Mouse (Mus musculus): ENCODE results near the gene Desi2.

DNA sequence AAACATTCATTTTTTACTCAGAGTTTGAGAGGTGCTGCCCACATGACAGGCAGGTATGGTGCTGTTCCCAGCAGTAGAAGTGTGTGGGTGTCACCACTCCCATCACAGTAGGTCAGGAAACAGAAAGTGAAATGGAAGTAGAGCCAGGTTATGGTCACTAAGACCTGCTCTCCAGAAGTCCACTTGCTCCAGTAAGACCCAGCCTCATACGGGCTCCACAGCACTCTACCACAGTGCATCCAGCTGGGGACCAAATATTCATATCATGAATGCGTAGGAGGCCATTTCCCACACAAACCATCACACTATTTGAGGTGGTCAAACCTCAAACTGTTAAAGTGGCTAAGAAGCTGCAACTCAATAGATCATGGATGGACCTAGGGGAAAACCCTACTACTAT is 5.0 kb upstream of the Desi2 start:
- TF ChIP-seq CTCF (IDR thresholded peaks at IDR 0.05; ENCODE audit: low read depth, low read length) (no peak), POLR2A (IDR thresholded peaks at IDR 0.05; ENCODE audit: insufficient read depth, low read length) (no peak)

Data from ES-Bruce4 (cell line).